Mouse (Mus musculus) C2C12 (cell line): ENCODE data around the gene Trim60. TPM values are rescaled to one million over a fixed set of nuclear protein-coding genes. Genes with fewer than 3 reads are reported as not detected.

ENCODE experiments used
- H3K27me3 ChIP-seq: one replicate; pipeline ENCODE4 v1.6.1; 2011; ENCODE audit not compliant: control insufficient read depth, insufficient read depth, insufficient read length
- H3K36me3 ChIP-seq: one replicate; pipeline ENCODE4 v1.6.1; 2011; ENCODE audit not compliant: control insufficient read depth, insufficient read depth
- H3K4me3 ChIP-seq: one replicate; pipeline ENCODE4 v1.5.1; 2011; ENCODE audit warnings: mild to moderate bottlenecking, control low read depth; ENCODE audit not compliant: poor library complexity, insufficient read depth, severe bottlenecking
- H3K79me2 ChIP-seq: one replicate; pipeline ENCODE4 v1.6.1; 2011; ENCODE audit not compliant: control insufficient read depth, insufficient read depth
- H3K79me3 ChIP-seq: one replicate; pipeline ENCODE4 v1.6.1; 2011; ENCODE audit warnings: low read depth, control low read depth
- H3ac ChIP-seq: one replicate; pipeline ENCODE3; 2011; ENCODE audit warnings: low read depth; ENCODE audit not compliant: control insufficient read depth, insufficient read length
- CEBPB ChIP-seq: IDR thresholded peaks from one replicate; pipeline ENCODE4 v1.6.1; 2011; ENCODE audit warnings: low read depth, mild to moderate bottlenecking, control low read depth, moderate library complexity
- CTCF ChIP-seq: IDR thresholded peaks from one replicate; pipeline ENCODE4 v1.5.1; 2011; ENCODE audit not compliant: control insufficient read depth, insufficient read depth, insufficient read length
- FOSL1 ChIP-seq: IDR thresholded peaks from one replicate; pipeline ENCODE4 v1.8.0; 2011; ENCODE audit warnings: mild to moderate bottlenecking, low read length; ENCODE audit not compliant: poor library complexity, insufficient read depth, severe bottlenecking
- MAX ChIP-seq: IDR thresholded peaks from one replicate; pipeline ENCODE4 v1.6.1; 2011; ENCODE audit warnings: mild to moderate bottlenecking, control low read depth
- MYOD1 ChIP-seq: IDR thresholded peaks from one replicate; pipeline ENCODE4 v1.6.1; 2011; ENCODE audit warnings: low read depth; ENCODE audit not compliant: control insufficient read depth, insufficient read length
- MYOG ChIP-seq: IDR thresholded peaks from one replicate; pipeline ENCODE4 v1.6.1; 2011; ENCODE audit not compliant: control insufficient read depth, insufficient read length; ENCODE audit errors: extremely low read depth
- USF1 ChIP-seq: IDR thresholded peaks from one replicate; pipeline ENCODE4 v1.6.1; 2011; ENCODE audit warnings: low read depth, mild to moderate bottlenecking, control low read depth, moderate library complexity
- long read RNA-seq, 2 experiments: library from polyadenylated mRNA; unstranded; transcript quantifications; one replicate each; pipeline ENCODE4 v2.0.0; 2019 to 2020
- polyA plus RNA-seq: library from polyadenylated mRNA; unstranded; fragments of >200 nt; fragmentation: generic; extraction: Trizol; gene quantifications from one replicate; pipeline ENCODE4 v1.2.1, GENCODE M21; 2012; ENCODE audit warnings: missing spikeins

The Trim60 gene
- polyA plus RNA-seq = not detected
- long read RNA-seq, experiment 1 = 0 reads
- long read RNA-seq, experiment 2 = 0 reads

- Histone ChIP-seq H3K4me3 (no peak within 1 kb of the TSS), H3K27me3 (no peaks in the 10 kb centered on the region), H3K36me3 (no peaks in the 10 kb centered on the region), H3K79me2 (no peaks in the 10 kb centered on the region), H3ac (no peak within 1 kb of the TSS), H3K79me3 (no peaks in the 10 kb centered on the region)
- TF ChIP-seq CTCF (no peak), MAX (no peak), MYOD1 (no peak), FOSL1 (no peak), CEBPB (no peak), USF1 (no peak), MYOG (no peak)
Observed at GRCm38 (mm10) chr8:65018423-65018822, at the start of gene Trim60, which contains the start of gene Trim61. Gene Trim60 (minus strand): TSS chr8:65018584. Gene Trim61 (minus strand): TSS chr8:65018523.

DNA sequence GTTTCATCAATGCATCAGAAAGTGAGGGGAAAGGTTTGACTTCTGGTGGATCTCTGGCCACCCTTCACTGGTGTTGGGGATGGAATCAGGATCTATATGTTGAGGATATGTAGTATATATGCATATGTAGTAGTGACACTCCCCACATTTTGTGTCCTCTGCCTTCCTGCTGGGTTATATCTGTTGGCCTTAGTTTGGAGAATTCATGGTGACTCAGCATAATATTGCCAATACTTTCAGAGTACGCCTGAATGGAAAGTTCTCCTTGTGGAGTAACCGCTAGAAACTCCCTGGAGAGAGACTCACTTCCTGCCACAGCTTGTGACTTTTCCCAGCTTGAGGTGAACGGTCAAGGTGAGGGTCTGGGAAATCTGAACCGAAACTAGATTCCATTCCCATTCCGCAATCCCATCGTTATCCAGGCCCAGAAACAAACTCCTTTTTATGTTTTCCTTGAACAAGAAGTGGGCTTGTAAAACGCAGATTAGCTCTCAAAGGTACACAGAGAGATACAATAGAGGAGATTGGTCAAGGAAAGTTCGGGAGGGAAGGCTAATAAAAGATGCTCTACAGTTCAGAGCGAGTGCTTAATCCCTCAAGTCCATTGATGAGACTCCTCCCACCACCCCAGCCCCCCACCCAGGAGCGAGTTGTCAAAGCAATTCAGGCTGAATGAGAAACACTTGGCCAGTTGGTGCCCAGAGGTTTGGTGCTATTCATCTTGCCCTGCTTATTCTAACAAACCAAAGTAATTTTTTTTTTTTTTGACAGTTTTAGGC, 49.5 kb upstream of the Trim60 start:
- H3K36me3 ChIP-seq = no peaks in the 10 kb centered on the region
- no peak overlapping the region for H3K4me3 ChIP-seq
- no peak overlapping the region for H3ac ChIP-seq
- no peaks in the 10 kb centered on the region for H3K27me3 ChIP-seq
- no peak for TF ChIP-seq MYOD1
- no peak for TF ChIP-seq CTCF
- TF ChIP-seq CEBPB = no peak
- no peak for TF ChIP-seq USF1
- no peak for TF ChIP-seq MAX
- no peaks in the 10 kb centered on the region for H3K79me3 ChIP-seq
- no peaks in the 10 kb centered on the region for H3K79me2 ChIP-seq

DNA sequence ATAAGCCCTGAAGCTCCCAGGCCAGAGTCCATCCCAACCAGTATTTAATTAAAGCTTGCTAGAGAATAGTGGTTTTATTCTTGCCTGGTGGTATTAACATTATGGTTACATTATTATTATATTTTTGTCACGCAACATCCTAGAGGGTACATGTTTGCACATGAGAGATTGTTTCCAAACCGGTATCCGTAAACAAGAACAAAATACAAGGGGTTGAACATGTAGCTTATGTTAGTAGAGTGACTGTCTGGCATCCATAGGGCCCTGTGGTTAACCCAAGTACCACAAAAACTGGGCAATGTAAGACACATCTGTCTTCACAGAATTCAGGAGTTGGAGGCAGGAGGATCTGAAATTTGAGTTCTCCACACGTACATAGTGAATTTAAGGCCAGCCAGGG, 48.6 kb upstream of the Trim60 start:
- TF ChIP-seq MYOG (no peak), CTCF (no peak), MAX (no peak), CEBPB (no peak), FOSL1 (no peak), MYOD1 (no peak), USF1 (no peak)
- H3K27me3 ChIP-seq = no peaks in the 10 kb centered on the region
- H3ac ChIP-seq = no peak overlapping the region
- H3K4me3 ChIP-seq = no peak overlapping the region
- no peaks in the 10 kb centered on the region for H3K36me3 ChIP-seq
- no peaks in the 10 kb centered on the region for H3K79me2 ChIP-seq
- no peaks in the 10 kb centered on the region for H3K79me3 ChIP-seq

DNA sequence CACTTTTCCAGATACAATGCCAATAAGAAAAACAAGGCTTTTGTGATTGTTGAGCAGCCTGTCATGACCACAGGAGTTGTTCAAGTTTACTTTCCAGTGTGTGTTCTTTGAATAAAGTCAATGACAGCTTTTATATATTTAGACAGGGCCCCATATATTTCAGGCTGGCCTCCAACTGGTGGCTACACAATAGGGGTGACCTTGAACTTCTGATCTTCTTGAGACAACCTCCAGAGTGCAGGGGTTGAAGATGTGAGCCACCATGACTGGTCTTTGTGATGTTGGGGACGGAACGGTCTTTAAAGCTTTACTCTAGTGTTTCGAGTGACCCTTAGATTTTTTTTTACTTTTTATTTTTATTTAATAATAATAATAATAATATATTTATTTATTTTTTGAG, 47.2 kb upstream of the Trim60 start:
- Histone ChIP-seq H3K79me3 (no peaks in the 10 kb centered on the region), H3K36me3 (no peaks in the 10 kb centered on the region), H3ac (no peak overlapping the region), H3K27me3 (no peaks in the 10 kb centered on the region), H3K4me3 (no peak overlapping the region), H3K79me2 (no peaks in the 10 kb centered on the region)
- no peak for TF ChIP-seq CTCF
- TF ChIP-seq USF1 = no peak
- no peak for TF ChIP-seq CEBPB
- no peak for TF ChIP-seq MYOD1
- no peak for TF ChIP-seq MAX
- TF ChIP-seq MYOG = no peak
- TF ChIP-seq FOSL1 = no peak

DNA sequence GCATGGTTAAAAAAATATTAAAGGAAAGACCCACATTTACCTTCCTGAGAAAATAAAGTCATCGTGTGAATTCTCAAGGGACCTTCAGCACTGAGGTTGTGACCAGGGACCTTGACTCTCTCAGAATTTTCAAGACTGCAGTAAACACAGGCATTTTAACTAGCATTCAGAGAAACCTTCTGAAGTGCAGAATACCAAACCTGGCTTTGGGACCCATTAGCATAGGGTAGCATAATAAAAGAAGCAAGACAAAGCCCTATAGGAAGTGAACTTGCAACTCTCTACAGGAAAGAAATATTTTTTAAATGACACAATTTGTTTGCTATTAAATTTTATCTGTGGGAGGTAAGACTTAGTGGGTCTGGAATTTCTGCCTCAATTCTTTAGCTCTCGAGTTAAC, 45.7 kb upstream of the Trim60 start:
- Histone ChIP-seq H3K79me2 (no peaks in the 10 kb centered on the region), H3ac (no peak overlapping the region), H3K36me3 (no peaks in the 10 kb centered on the region), H3K4me3 (no peak overlapping the region), H3K27me3 (no peaks in the 10 kb centered on the region), H3K79me3 (no peaks in the 10 kb centered on the region)
- TF ChIP-seq MAX = no peak
- TF ChIP-seq CEBPB = no peak
- no peak for TF ChIP-seq MYOG
- TF ChIP-seq CTCF = no peak
- no peak for TF ChIP-seq MYOD1
- no peak for TF ChIP-seq FOSL1
- no peak for TF ChIP-seq USF1

- Histone ChIP-seq H3K79me2 (no peaks in the 10 kb centered on the region), H3ac (no peak overlapping the region), H3K79me3 (no peaks in the 10 kb centered on the region), H3K27me3 (no peaks in the 10 kb centered on the region), H3K4me3 (no peak overlapping the region), H3K36me3 (no peaks in the 10 kb centered on the region)
- TF ChIP-seq MAX = no peak
- TF ChIP-seq MYOD1 = no peak
- no peak for TF ChIP-seq FOSL1
Observed at GRCm38 (mm10) chr8:65062195-65062594, 43.8 kb upstream of the Trim60 start.
